Mouse (Mus musculus) neural tube, embryonic 14.5 days (tissue): Measurements from ENCODE around the gene Mapk9. TPM values are rescaled to one million over a fixed set of nuclear protein-coding genes. Genes with fewer than 3 reads are reported as not detected.

ENCODE experiments used
- ATAC-seq: fragments of 200-750 bp; cut with Nextera tagmentation; 2 replicates; pipeline ENCODE4 v1.8.0; 2017; ENCODE audit warnings: low read depth, mild to moderate bottlenecking, moderate TSS enrichment, moderate library complexity
- H3K27ac ChIP-seq: fragments of 300-500 bp; sonication (generic); 2 replicates; pipeline ENCODE4 v1.5.1; 2014; ENCODE audit warnings: low read depth, mild to moderate bottlenecking, control low read depth, low read length, moderate library complexity, mixed read lengths
- H3K27me3 ChIP-seq: fragments of 300-500 bp; sonication (generic); 2 replicates; pipeline ENCODE4 v1.6.1; 2014; ENCODE audit warnings: low read length; ENCODE audit not compliant: control insufficient read depth, insufficient read depth
- H3K36me3 ChIP-seq: fragments of 300-500 bp; sonication (generic); 2 replicates; pipeline ENCODE4 v1.6.1; 2014; ENCODE audit warnings: low read length, mixed read lengths; ENCODE audit not compliant: control insufficient read depth, insufficient read depth
- H3K4me1 ChIP-seq: fragments of 300-500 bp; sonication (generic); 2 replicates; pipeline ENCODE4 v1.6.1; 2014; ENCODE audit warnings: low read length; ENCODE audit not compliant: control insufficient read depth, insufficient read depth
- H3K4me2 ChIP-seq: fragments of 300-500 bp; sonication (generic); 2 replicates; pipeline ENCODE4 v1.6.1; 2014; ENCODE audit warnings: mild to moderate bottlenecking, low read depth, low read length, control low read depth
- H3K4me3 ChIP-seq: fragments of 300-500 bp; sonication (generic); 2 replicates; pipeline ENCODE4 v1.5.1; 2014; ENCODE audit warnings: low read depth, low read length, control low read depth, mixed read lengths
- H3K9ac ChIP-seq: fragments of 300-500 bp; sonication (generic); replicated peaks from 2 replicates; pipeline ENCODE4 v1.6.1; 2014; ENCODE audit warnings: low read depth, mild to moderate bottlenecking, control low read depth, low read length, mixed read lengths
- H3K9me3 ChIP-seq: fragments of 300-500 bp; sonication (generic); 2 replicates; pipeline ENCODE4 v1.6.1; 2016; ENCODE audit warnings: low read length; ENCODE audit not compliant: control insufficient read depth
- WGBS: fragments of 180-500 bp; shearing (Covaris S2); extraction: QIAGEN DNeasy Blood & Tissue Kit; methylation state at CpG from one replicate; pipeline ENCODE4 v1.1.7; 2014; 5-methylcytosine and 5-hydroxymethylcytosine counted together
- polyA plus RNA-seq: library from polyadenylated mRNA; unstranded; fragments of >200 nt; fragmentation: Nextera tagmentation; extraction: Ambion mirVana; gene quantifications from 2 replicates; pipeline ENCODE4 v1.2.1, GENCODE M21; 2014

The Mapk9 gene
- polyA plus RNA-seq, 1 experiment from 2014 or later: 92.3 TPM

- no peak overlapping the region for H3K9ac ChIP-seq
- no peak overlapping the region for H3K4me2 ChIP-seq
- ATAC-seq: no peak
- no peaks in the 10 kb centered on the region for H3K36me3 ChIP-seq
- H3K9me3 ChIP-seq: no peaks in the 10 kb centered on the region
- no peak overlapping the region for H3K27ac ChIP-seq
- H3K27me3 ChIP-seq: no peaks in the 10 kb centered on the region
- no peak overlapping the region for H3K4me3 ChIP-seq
- no peaks in the 10 kb centered on the region for H3K4me1 ChIP-seq
- 95% methylated on average over 5 of the region's 5 CpGs for WGBS
These were observed 13.6 kb upstream of the Mapk9 start for GRCm38 (mm10) chr11:49832962-49833361.

- Histone ChIP-seq H3K27ac (no peak overlapping the region), H3K27me3 (no peaks in the 10 kb centered on the region), H3K4me3 (no peak overlapping the region), H3K9me3 (no peaks in the 10 kb centered on the region), H3K4me2 (no peak overlapping the region), H3K4me1 (no peaks in the 10 kb centered on the region), H3K36me3 (no peaks in the 10 kb centered on the region), H3K9ac (no peak overlapping the region)
- ATAC-seq: no peak
- WGBS: 93% methylated on average over 6 of the region's 6 CpGs
These were observed 12.3 kb upstream of the Mapk9 start for GRCm38 (mm10) chr11:49834248-49834647.

- Histone ChIP-seq H3K9me3 (no peaks in the 10 kb centered on the region), H3K4me1 (no peaks in the 10 kb centered on the region), H3K4me3 (no peak overlapping the region), H3K36me3 (no peaks in the 10 kb centered on the region), H3K27ac (no peak overlapping the region), H3K4me2 (no peak overlapping the region), H3K27me3 (no peaks in the 10 kb centered on the region), H3K9ac (no peak overlapping the region)
- ATAC-seq: no peak
- WGBS: 93% methylated on average over 11 of the region's 11 CpGs
These were observed 11.1 kb upstream of the Mapk9 start for GRCm38 (mm10) chr11:49835257-49835956.

GRCm38 (mm10) chr11:49837717-49838407 is 8.7 kb upstream of the Mapk9 start:
- Histone ChIP-seq H3K27ac (no peak overlapping the region), H3K4me1 (no peaks in the 10 kb centered on the region), H3K9me3 (no peaks in the 10 kb centered on the region), H3K36me3 (no peaks in the 10 kb centered on the region), H3K9ac (no peak overlapping the region), H3K4me3 (no peak overlapping the region), H3K27me3 (no peaks in the 10 kb centered on the region), H3K4me2 (no peak overlapping the region)
- 57% methylated on average over 13 of the region's 13 CpGs for WGBS
- no peak for ATAC-seq

GRCm38 (mm10) chr11:49840666-49841065 is 5.9 kb upstream of the Mapk9 start:
- 0 out of 2 replicates have a peak, but pooled peaks cover 3% of the 10 kb centered on the region for H3K4me1 ChIP-seq
- H3K9me3 ChIP-seq: no peaks in the 10 kb centered on the region
- WGBS: 88% methylated on average over 1 of the region's 1 CpGs
- ATAC-seq: no peak
- H3K27ac ChIP-seq: no peak overlapping the region
- H3K36me3 ChIP-seq: no peaks in the 10 kb centered on the region
- no peak overlapping the region for H3K9ac ChIP-seq
- no peaks in the 10 kb centered on the region for H3K27me3 ChIP-seq
- H3K4me2 ChIP-seq: no peak overlapping the region
- no peak overlapping the region for H3K4me3 ChIP-seq

- 0 out of 2 replicates have a peak, but pooled peaks cover 4% of the 10 kb centered on the region for H3K4me1 ChIP-seq
- no peaks in the 10 kb centered on the region for H3K36me3 ChIP-seq
- H3K9ac ChIP-seq: no peak overlapping the region
- no peak overlapping the region for H3K27ac ChIP-seq
- H3K4me2 ChIP-seq: no peak overlapping the region
- 88% methylated on average over 1 of the region's 1 CpGs for WGBS
- no peaks in the 10 kb centered on the region for H3K27me3 ChIP-seq
- no peaks in the 10 kb centered on the region for H3K9me3 ChIP-seq
- no peak overlapping the region for H3K4me3 ChIP-seq
- no peak for ATAC-seq
These were observed 4.7 kb upstream of the Mapk9 start for GRCm38 (mm10) chr11:49841886-49842285.

GRCm38 (mm10) chr11:49842718-49843117 is 3.8 kb upstream of the Mapk9 start:
- no peak overlapping the region for H3K9ac ChIP-seq
- no peaks in the 10 kb centered on the region for H3K27me3 ChIP-seq
- H3K4me1 ChIP-seq: peaks cover 8% of the 10 kb centered on the region
- 60% methylated on average over 3 of the region's 3 CpGs for WGBS
- no peak for ATAC-seq
- H3K36me3 ChIP-seq: no peaks in the 10 kb centered on the region
- H3K9me3 ChIP-seq: no peaks in the 10 kb centered on the region
- H3K4me3 ChIP-seq: no peak overlapping the region
- no peak overlapping the region for H3K27ac ChIP-seq
- no peak overlapping the region for H3K4me2 ChIP-seq

GRCm38 (mm10) chr11:49844311-49844710 is 2.2 kb upstream of the Mapk9 start:
- Histone ChIP-seq H3K4me1 (peaks cover 19% of the 10 kb centered on the region), H3K27me3 (no peaks in the 10 kb centered on the region), H3K4me3 (no peak overlapping the region), H3K4me2 (no peak overlapping the region), H3K36me3 (no peaks in the 10 kb centered on the region), H3K9me3 (no peaks in the 10 kb centered on the region), H3K9ac (no peak overlapping the region), H3K27ac (no peak overlapping the region)
- WGBS: 95% methylated on average over 10 of the region's 10 CpGs
- ATAC-seq: no peak

GRCm38 (mm10) chr11:49844969-49845368 is 1.6 kb upstream of the Mapk9 start:
- Histone ChIP-seq H3K9me3 (no peaks in the 10 kb centered on the region), H3K9ac (no peak overlapping the region), H3K4me1 (peaks cover 19% of the 10 kb centered on the region), H3K27me3 (no peaks in the 10 kb centered on the region), H3K4me3 (no peak overlapping the region), H3K36me3 (no peaks in the 10 kb centered on the region), H3K4me2 (no peak overlapping the region), H3K27ac (no peak overlapping the region)
- ATAC-seq: no peak
- WGBS: 47% methylated on average over 3 of the region's 3 CpGs
